Mouse (Mus musculus) adrenal gland, adult (tissue): ENCODE data around the gene 9930022D16Rik.
A peak's percentile ranks its signal among the peaks of the same experiment; 100 is the strongest.

Source experiments
- DNase-seq, 2 experiments: peaks; one replicate each; pipeline ENCODE4 v3.0.0; 2022 to 2023; ENCODE audit warnings: low spot score in 1 of 2; ENCODE audit not compliant: inconsistent age in 2 of 2

The 9930022D16Rik gene

GRCm38 (mm10) chr11:109413617-109414016 is at the start of gene 9930022D16Rik:
9930022D16Rik (plus strand) TSS chr11:109413917.
- no peak for DNase-seq

- DNase-seq: peak in 1 of 2 experiments; percentile 69
These were observed 49.4 kb upstream of the 9930022D16Rik start for GRCm38 (mm10) chr11:109364337-109364736.

- peak in 1 of 2 experiments; percentile 72 for DNase-seq
These were observed 48.8 kb upstream of the 9930022D16Rik start for GRCm38 (mm10) chr11:109364881-109365280.

GRCm38 (mm10) chr11:109365818-109366217 is 47.9 kb upstream of the 9930022D16Rik start:
- peak in 1 of 2 experiments; percentile 53 for DNase-seq

- peak in 1 of 2 experiments; percentile 72 for DNase-seq
These were observed 46.7 kb upstream of the 9930022D16Rik start for GRCm38 (mm10) chr11:109366802-109367579.

- peak; percentile 23 to 54 for DNase-seq
These were observed 44.6 kb upstream of the 9930022D16Rik start for GRCm38 (mm10) chr11:109369026-109369637.

GRCm38 (mm10) chr11:109375412-109375811 is 38.3 kb upstream of the 9930022D16Rik start:
- no peak for DNase-seq

- peak in 1 of 2 experiments; percentile 55 for DNase-seq
These were observed 37.1 kb upstream of the 9930022D16Rik start for GRCm38 (mm10) chr11:109376484-109377143.

GRCm38 (mm10) chr11:109377477-109377876 is 36.2 kb upstream of the 9930022D16Rik start:
- DNase-seq: no peak

- no peak for DNase-seq
These were observed 35.7 kb upstream of the 9930022D16Rik start for GRCm38 (mm10) chr11:109378051-109378450.

- no peak for DNase-seq
These were observed 33.1 kb upstream of the 9930022D16Rik start for GRCm38 (mm10) chr11:109380662-109381061.

- DNase-seq: no peak
These were observed 28.4 kb upstream of the 9930022D16Rik start for GRCm38 (mm10) chr11:109385296-109385695.

- DNase-seq: no peak
These were observed 24.7 kb upstream of the 9930022D16Rik start for GRCm38 (mm10) chr11:109389046-109389445.

GRCm38 (mm10) chr11:109391200-109391599 is 22.5 kb upstream of the 9930022D16Rik start:
- DNase-seq: peak in 1 of 2 experiments; percentile 61

- peak; percentile 29 to 69 for DNase-seq
These were observed 22.0 kb upstream of the 9930022D16Rik start for GRCm38 (mm10) chr11:109391760-109392159.

GRCm38 (mm10) chr11:109392601-109393000 is 21.1 kb upstream of the 9930022D16Rik start:
- DNase-seq: peak; percentile 46 to 71

- DNase-seq: peak; percentile 49 to 67
These were observed 19.0 kb upstream of the 9930022D16Rik start for GRCm38 (mm10) chr11:109394758-109395157.

GRCm38 (mm10) chr11:109395291-109395690 is 18.4 kb upstream of the 9930022D16Rik start:
- DNase-seq: no peak

- no peak for DNase-seq
These were observed 7.3 kb upstream of the 9930022D16Rik start for GRCm38 (mm10) chr11:109406431-109406830.

- no peak for DNase-seq
These were observed 3.3 kb upstream of the 9930022D16Rik start for GRCm38 (mm10) chr11:109410197-109410980.

- no peak for DNase-seq
These were observed 1.1 kb downstream of the 9930022D16Rik start for GRCm38 (mm10) chr11:109414802-109415201.
